Mouse (Mus musculus) Muller cell, postnatal 12 days (primary cell): ENCODE measurements at regions not wholly inside any gene's neighbourhood (a gene's known extent, or its start where the extent isn't known, plus 50 kb on each side); places are given as distances from the start of the nearest gene placed in this dataset.
A peak's percentile ranks its signal among the peaks of the same experiment; 100 is the strongest.
"Not testable (repeated sequence)": the region's sequence is repeated elsewhere in the genome, so short reads cannot be mapped to it uniquely, and the experiment has no call there.

Source experiments
- DNase-seq: peaks from one replicate; pipeline ENCODE4 v3.0.0-alpha.2; 2015; ENCODE audit errors: inconsistent ontology term

DNA sequence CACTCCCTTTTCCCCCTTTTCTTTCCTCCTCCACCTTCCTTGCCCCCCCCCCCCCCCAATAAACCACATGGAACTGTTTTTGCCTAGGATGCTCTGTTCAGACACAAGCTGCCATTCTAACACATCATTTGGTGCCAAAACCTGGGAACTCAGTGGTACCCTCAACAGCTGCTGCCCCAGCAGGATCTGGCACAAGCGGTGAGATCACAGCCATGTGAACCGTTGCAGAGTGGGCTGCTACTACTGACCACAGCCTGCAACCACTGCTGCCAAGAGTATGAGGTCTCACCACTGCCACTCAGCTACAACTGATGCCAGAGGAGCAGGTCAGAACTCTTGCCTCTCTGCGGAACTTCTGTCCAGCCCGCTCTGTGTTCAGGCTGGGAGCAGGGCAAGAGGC is 206.2 kb downstream of the Pcsk1 start:
- no peak for DNase-seq

DNA sequence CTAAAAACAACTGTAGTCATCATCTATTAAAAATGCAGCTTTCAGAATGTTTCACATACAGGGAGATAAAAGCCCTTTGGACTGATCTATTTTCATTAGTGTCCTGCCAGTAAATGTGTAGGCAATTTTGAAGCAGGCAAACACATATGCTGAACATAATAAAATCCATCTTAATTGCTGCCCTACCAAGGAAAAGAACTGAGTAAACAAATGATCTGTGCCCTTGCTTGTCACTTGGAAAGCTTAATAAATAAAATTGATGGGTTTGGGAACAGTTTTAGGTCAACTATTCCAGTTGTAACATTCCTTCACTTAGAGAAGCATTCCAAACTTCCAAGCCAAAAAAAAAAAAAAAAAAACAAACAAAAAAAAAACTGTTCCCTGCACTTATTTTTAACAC is 230.2 kb downstream of the Pcsk1 start:
- peak; percentile 26 for DNase-seq

DNA sequence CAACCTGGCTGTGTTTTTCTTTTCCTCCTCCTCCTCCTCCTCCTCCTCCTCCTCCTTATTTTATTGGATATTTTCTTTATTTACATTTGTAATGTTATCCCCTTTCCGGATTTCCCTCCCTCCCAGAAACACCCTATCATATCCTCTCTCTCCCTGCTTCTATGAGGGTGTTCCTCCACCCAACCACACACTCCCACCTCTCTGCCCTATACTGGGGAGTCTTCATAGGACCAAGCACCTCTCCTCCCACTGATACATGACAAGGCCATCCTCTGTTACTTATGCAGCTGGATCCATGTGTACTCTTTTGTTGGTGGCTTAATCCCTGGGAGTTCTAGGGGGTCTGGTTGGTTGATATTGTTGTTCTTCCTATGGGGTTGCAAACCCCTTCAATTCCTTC is 230.6 kb downstream of the Pcsk1 start:
- DNase-seq = no peak

DNA sequence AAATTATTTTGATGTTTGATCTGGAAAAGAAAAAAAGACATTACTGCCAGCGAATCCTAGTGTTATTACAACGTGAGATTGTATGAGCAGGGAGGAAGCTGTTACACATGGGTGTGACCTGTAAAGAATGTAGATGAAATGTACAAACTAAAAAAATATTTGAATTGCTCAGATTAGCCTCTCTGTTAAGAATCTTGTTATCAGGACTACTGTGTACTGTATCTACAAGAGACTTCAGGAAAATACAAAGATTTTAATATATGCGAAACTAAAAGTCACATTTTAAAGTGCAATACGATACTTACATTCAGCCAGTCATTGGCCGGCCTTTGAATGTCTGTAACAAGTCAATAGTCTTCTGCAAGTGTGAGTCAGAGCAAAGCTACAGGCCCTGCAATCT is 247.4 kb downstream of the Pcsk1 start:
- no peak for DNase-seq

DNA sequence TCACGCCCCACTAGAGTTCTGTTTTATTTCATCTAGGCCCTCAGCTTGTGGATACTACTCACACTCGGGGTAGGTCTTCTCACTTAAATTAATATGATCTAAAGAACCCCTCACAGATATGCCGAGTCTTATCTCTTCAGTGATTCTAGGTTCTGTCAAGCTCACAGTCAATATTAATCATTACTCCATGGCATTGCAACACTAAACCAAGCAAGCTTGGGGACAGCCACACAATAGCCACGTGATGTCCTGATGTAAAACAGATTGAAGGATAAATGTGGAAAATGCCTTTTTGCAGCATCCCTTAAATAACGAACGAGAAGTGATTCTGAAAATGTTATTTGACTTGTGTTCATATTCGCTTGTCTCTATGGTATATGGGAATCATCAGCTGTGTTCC is 253.8 kb downstream of the Pcsk1 start:
- no peak for DNase-seq

DNA sequence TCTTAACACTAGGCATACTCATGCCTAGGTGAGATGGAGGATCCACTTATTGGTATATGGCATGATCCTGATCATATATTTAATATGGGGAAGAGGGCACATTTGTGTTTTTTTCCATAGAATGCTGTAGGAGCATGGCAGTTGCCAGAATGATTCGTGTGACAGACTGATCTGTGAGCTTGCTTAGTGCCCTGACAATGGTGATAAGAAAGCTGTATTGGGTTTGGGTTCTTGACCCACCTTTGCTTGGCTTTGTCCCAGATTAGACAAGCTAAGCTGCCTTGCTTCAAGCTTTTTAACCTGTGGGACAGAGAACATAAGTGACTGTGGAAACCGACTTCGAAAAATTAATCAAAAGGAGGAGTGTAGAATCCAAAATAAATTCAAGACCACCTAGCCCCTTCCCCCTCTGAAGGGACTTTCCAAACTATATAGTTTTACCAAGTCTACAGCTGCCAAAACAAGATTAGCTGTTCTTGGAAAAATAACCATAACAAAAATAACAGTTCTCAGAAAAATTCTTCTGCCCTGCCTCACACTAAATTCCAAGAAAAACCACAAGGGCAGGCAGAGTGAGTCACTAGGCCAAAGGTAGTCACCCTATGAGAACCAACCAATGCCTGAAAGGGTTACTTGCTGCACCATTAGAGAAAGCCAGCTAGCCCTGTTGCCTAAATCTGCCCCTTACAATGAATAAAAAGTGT is 277.2 kb downstream of the Pcsk1 start:
- DNase-seq = peak; percentile 32

DNA sequence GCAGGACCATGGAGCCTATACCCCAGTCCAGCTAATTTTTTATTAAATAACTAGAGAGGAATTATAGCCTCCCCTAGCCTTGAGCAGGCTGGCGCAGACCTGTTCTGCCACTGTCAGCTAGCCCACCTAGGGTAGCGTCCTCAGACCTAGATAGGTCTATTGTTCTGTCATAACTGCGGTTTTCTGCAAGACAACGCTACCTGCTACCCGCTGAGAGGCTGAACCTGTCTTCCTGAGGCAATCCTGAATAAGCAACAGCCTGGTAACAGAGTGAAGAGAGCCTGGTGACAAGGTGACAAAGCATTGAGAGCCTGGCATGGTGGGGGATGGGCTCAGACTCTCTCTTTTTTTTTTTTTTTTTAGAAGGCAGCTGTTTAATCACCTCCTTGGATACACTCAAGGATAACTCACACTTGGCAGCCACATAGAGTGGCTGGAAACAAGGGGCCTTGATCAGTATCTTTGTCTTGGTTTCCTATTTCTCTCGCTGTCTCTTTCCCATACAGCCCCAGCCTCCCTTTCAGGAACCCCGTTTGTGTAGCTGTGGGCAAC is 278.7 kb downstream of the Pcsk1 start:
- DNase-seq = no peak

DNA sequence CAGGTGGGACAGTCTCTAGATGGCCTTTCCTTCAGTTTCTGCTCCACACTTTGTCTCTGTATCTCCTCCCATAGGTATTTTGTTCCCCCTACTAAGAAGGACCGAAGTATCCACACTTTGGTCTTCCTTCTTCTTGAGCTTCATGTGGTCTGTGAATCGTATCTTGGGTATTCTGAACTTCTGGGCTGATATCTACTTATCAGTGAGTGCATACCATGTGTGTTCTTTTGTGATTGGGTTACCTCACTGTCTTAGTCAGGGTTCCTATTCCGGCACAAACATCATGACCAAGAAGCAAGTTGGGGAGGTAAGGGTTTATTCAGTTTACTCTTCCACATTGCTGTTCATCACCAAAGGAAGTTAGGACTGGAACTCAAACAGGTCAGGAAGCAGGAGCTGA is 287.5 kb downstream of the Pcsk1 start:
- not testable (repeated sequence) for DNase-seq

DNA sequence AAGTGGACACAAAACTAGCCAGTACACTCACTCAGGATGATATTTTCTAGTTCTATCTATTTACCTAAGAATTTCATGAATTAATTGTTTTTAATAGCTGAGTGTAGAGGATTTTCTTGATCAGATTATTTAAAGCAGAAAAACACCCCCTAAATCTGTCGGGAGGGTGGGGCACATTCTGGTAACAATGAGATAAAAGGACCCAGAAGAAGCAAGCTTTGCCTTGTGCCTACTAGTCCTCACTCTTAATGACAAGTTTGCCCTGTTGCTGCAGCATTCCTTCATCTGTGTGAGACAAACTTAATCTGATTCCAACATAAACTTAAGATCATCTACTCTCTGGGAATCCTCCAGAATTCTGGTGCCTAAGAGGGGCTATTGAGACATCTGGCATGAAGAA is 288.1 kb downstream of the Pcsk1 start:
- no peak for DNase-seq

DNA sequence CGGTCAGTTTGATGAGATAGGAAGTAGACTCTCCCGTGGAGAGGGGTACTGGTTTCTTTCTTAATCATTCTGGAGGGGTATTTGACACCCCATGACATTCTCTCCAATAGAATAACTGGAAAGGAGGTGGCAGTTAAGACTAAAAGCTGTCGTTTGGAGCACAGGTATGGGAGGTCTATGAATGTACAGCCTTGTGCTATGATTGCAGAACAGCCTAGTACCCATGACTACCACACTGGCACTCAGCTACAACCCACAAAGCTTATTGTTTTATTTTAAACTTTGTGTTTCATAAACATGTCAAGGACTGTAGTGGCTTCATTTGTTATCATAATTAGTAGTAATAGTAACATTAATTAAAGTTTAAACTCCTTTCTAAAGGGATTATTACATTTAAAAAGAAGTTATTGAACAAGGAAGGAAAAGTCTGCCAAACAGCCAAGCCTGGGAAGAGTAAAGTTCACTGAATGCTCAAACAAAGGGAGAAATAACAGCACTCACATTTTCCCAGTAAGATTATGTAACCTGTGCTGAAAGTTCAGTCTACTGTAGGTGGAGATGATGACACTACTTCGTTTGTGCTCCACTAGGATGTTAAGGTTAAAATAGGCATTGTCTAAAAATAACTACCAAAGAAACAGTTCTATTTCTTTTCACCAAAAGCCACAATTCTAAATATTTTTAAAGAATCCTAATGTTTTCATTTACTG is 295.2 kb downstream of the Pcsk1 start:
- no peak for DNase-seq

DNA sequence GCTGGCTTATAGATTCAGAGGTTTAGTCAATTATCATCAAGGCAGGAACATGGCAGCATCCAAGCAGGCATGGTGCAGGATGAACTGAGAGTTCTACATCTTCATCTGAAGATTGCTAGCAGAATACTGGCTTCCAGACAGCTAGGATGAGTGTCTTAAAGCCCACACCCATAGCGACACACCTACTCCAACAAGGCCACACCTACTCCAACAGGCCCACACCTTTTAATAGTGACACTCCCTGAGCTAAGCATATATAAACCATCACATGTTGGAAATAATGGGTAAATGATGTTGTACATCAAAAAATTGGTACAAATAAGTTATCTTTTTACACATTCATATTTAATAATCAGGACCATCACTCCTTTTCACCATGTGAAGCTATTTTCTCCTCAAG is 299.6 kb downstream of the Pcsk1 start:
- no peak for DNase-seq

DNA sequence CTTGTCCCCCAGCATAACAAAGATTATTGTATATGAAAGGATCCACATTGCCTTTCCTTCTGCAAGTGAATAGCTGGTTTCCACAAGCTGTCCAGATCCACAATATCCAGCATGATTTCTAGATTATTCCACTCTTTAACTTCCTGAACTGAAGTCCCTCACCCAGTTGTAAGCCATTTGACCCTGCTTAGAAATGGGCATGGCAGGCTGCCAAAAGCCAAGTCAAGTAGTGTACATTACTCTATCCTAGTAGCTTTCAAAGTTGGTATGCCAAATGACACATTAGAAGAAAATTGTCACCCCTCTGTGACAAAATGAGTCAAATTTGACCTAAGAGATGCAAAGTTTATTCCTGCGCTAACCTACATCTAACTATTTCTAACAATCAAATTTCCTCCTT is 300.6 kb downstream of the Pcsk1 start:
- no peak for DNase-seq

DNA sequence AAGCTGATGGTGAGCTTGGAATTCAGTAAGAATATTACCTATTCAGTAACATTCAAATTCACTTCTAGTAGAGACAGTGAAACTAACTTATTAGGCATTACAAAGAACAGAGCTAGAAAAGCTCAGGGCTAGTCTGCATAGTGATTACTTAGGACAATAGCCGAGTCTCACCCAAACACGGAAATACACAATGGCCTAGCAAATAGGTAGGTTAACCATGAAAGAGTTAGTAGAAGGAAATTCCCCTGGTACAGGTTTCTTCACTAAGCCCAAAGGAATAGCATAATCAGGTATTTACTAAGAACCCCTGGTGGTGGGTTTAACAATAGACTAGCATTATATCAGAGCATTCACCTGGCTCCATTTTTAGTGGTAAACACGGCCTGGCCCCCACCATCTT is 306.7 kb upstream of the Ell2 start:
- DNase-seq = not testable (repeated sequence)

DNA sequence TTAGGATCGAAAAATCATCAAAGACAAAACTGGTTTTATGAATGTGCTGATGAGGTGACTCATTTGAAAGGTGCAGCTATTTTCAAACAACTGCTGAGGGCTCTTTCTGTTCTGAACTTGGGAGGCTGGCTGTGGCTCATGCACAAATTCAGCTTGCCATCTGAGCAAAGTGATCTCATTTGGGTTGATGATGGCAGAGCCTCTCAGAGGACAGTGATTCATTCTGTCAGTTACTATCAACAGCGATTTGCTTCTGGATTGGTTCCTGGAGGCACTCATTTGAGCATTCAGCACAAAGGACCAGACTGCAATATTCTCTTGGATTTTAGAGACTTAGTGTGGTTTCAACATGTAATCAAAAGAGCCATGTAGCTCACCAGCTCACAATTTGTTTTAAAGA is 285.8 kb upstream of the Ell2 start:
- DNase-seq = peak; percentile 84

DNA sequence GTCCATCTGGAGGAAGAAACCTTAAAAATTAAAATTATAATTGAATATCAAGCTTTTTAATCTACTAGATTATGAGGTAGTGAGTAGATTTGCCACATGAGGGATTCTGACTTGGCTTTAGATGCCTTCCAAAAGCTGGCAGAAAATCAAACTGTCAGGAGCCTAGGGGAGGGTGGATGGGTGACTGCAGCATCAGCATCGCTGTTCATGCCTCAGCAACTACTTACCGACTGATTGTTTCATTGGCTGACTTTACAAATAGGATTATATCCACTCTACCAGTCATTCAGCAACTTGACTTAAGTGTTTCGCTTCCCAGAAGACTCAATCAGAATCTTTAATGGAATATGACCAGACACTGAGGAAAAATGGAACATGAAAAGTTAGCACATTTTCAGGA is 279.6 kb upstream of the Ell2 start:
- DNase-seq = peak; percentile 65

DNA sequence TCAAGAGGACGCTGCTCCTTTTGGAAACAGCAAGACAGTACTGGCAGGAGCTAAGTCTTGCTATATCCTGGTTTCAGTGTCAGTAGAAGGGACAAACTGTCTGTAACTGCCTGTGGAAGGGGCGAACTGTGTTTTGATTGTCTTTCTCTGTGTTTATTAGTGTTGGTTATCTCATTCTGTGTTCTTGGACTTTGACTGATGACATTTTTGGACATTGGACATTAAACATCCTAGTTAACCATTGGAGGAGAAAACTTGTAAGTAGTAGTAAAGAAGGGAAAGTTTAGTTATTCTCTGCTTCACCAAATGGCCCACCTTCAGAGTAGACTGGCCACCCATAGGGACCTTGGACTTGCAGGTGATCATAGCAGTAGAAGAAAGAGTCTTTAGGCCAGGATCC is 267.4 kb upstream of the Ell2 start:
- DNase-seq = no peak

DNA sequence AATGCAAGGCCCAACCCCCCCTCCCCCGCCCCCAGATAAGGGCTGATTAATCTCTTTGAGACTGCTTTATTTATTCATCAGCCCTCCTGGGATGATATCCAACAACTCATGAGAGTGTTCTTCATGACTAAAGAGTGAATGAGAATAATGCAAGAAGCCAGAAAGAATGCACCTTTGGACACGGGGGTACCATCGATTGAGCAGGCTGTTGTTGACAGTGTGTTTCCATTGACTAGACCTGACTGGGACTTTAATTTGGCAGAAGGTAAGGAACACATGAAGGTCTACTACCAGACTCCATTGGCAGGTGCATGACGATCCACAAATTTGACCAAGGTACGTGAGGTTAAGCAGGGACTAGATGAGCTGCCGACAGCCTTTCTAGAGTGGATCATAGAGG is 266.5 kb upstream of the Ell2 start:
- DNase-seq = no peak

DNA sequence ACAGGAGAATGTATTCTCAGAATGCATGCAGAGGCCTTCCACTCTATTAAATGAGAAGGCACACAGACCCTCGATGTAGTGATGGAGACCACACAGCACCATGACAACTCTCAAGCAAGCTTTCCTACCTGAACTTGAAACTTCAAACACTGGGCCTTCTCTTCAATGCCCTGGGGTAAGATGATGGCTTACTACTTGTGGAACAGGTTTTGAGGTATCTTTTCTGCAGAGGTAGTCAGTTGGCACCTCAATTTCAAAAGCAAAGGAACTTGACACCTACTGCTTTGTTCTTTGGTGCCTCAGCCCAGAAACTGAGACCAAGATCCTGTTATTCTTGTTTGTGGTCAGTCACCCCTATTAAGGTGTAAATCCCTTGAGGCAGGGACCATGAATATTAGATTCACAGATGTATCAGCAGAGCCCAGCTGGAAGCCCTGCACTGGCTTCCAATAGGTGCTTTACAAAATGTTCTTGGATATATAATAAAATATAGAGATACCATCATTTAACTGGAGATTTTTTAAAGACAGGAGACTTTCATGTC is 246.2 kb upstream of the Ell2 start:
- no peak for DNase-seq

DNA sequence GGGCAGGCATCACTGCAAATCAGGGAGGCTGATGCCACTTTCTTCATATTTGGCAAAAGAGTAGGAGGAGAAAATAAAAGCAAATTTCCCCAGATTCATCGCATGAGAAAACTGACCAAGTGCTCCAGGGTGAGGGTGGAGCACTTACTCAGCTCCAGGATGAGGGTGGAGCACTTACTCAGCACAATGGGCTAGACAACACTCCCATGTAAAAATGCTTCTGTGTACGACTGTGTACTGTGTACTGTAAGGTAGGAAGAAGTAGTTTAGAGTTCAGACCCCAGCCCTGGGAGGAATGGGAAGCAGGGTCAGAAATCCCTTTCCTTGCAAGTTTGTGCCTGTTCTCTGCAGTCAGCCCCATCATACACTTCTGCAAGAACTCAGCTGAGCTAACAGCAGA is 245.3 kb upstream of the Ell2 start:
- DNase-seq = no peak

DNA sequence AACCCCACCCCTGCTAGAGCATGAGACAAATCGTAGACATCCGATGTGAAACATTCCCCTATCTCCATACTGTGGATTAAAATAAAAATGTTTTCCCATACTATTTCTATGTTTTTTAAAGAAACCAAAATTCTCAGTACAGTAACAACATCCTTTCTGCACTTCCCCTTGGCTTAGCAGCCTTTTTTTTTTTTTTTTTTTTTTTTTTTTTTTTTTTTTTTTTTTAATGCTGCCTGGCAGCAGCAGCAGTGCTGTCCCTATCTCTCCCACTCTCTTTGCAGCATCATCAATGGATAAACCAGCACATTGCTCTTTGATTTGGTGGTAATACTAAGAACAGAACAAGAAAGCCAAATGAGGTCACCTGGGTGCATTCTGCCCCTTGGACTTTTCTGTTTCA is 239.3 kb upstream of the Ell2 start:
- DNase-seq = no peak

DNA sequence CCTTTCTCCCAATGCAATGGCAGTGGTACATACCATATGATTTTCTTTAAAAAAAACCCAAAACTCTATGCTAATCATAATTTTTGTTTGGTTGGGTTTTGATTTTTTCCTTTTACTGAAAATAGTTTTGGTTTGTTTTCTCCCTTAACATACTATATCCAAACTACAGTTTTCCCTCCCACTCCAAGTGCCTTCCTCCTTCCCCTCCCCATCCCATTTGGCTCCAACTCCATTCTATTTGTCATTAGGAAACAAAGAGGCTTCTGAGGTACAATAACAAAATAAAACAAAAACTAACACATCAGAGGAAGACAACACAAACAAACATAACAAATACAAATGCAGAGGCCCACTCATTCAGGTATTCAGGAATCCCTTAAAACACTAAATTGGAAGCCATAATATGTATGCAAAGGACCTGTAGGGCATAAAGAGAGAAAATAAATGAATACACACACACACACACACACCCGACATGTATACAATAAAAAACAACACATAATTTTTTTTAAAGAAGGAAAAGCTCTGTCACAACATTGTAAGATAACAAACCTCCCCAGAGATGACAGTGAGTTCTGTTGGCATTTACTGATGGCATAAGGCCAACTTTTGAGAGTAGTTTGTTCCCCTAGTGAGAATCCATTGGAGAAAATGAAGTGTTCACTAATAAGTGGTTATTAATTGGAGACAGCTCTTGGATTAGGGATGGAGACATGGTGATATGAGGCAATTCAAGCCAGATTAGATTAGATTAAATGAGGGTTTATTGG is 230.5 kb upstream of the Ell2 start:
- no peak for DNase-seq

DNA sequence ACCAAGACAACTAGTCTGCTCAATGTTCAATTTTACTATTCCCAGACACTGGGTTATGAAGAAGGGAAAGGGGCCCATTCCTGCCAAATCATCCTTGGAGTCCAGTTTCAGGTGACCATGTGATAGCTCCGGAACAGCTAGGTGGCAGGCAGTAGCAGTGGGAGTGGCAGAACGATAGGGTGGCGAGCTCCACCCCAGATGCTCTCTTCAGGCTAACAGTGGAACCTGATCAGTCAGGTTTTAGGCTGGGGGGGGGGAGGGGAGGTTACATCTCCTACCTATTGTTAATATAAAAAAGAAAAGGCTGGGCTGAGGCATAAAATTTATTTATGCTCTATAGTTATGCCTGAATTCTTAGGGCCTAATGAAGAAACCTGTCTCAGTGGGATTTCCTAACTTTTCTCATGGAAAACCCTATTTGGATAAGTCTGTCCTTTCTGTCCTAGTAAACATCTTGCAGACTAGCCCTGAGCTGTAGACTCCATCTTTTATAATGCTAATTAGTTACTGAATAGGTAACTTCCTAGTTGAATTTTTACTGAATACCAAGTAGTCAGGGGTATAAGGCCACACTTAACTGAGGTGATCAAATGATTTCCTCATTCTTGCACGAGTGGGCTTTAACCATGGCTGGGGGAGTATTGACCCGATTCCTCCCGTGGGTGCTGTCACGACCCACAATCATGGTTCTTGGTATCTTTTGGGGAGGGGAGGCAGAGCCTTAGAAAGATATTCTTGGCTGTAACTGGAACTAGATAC is 223.2 kb upstream of the Ell2 start:
- DNase-seq = not testable (repeated sequence)
